ENCODE assay signal across 9 mouse cellular contexts in genomic region chr14:74853759-74854100, GRCm38 (mm10).
DNase-seq lines count a peak whose midpoint lies in the region; ATAC-seq lines count a peak whose summit lies in the region.
"Had no signal": no experiment of that assay in that cellular context is flagged by ENCODE, and none has a peak within 500 bp of the region (broad histone marks: within the 10 kb centered on the region; RNA-seq: fewer than 3 reads in every experiment).

No protein-coding gene starts in this region.

- H3K4me2 ChIP-seq in hindbrain, embryonic 13.5 days: no peak overlapping the region
- H3K4me2 ChIP-seq in hindbrain, embryonic 11.5 days (replicated peaks; ENCODE audit: low read depth, low read length): no peak overlapping the region
- H3K4me2 ChIP-seq in neural tube, embryonic 13.5 days: no peak overlapping the region
- H3K4me2 ChIP-seq in intestine, embryonic 15.5 days (replicated peaks): 0 out of 2 replicates have a peak overlapping the region, but pooled peaks have one; percentile 3

- no peak for ATAC-seq in hindbrain, embryonic 13.5 days (ENCODE audit: low FRiP score)
- ATAC-seq in hindbrain, embryonic 11.5 days (ENCODE audit: low FRiP score): no peak
- ATAC-seq in neural tube, embryonic 13.5 days (ENCODE audit: low read depth): no peak
- no peak for ATAC-seq in intestine, embryonic 15.5 days
- no peak for ATAC-seq in cerebellum, adult (ENCODE audit: insufficient number of reproducible peaks, low FRiP score, low TSS enrichment)

- WGBS in hindbrain, embryonic 13.5 days: 82% methylated on average over 4 of the region's 4 CpGs
- WGBS in hindbrain, embryonic 11.5 days: 84% methylated on average over 4 of the region's 4 CpGs
- WGBS in neural tube, embryonic 13.5 days: 64% methylated on average over 4 of the region's 4 CpGs
- 54% methylated on average over 4 of the region's 4 CpGs for WGBS in intestine, embryonic 15.5 days

- no peaks in the 10 kb centered on the region for H3K9me3 ChIP-seq in hindbrain, embryonic 13.5 days
- H3K9me3 ChIP-seq in hindbrain, embryonic 11.5 days (ENCODE audit: control insufficient read depth, low read length): no peaks in the 10 kb centered on the region
- no peaks in the 10 kb centered on the region for H3K9me3 ChIP-seq in neural tube, embryonic 13.5 days
- no peaks in the 10 kb centered on the region for H3K9me3 ChIP-seq in intestine, embryonic 15.5 days
- H3K9me3 ChIP-seq: limb, embryonic 15.5 days had no signal

- H3K9ac ChIP-seq in hindbrain, embryonic 13.5 days: no peak overlapping the region
- no peak overlapping the region for H3K9ac ChIP-seq in hindbrain, embryonic 11.5 days (ENCODE audit: low read depth, low read length)
- no peak overlapping the region for H3K9ac ChIP-seq in neural tube, embryonic 13.5 days
- no peak overlapping the region for H3K9ac ChIP-seq in intestine, embryonic 15.5 days
- H3K9ac ChIP-seq: limb, embryonic 15.5 days had no signal

- H3K27ac ChIP-seq in hindbrain, embryonic 13.5 days: peak overlapping the region; percentile 58
- no peak overlapping the region for H3K27ac ChIP-seq in hindbrain, embryonic 11.5 days (ENCODE audit: low read depth, low read length)
- H3K27ac ChIP-seq in neural tube, embryonic 13.5 days (replicated peaks): 0 out of 2 replicates have a peak overlapping the region, but pooled peaks have one; percentile 29
- peak overlapping the region; percentile 76; the same call in 1 of the 2 replicates for H3K27ac ChIP-seq in intestine, embryonic 15.5 days

- no peak overlapping the region for H3K4me3 ChIP-seq in hindbrain, embryonic 13.5 days
- no peak overlapping the region for H3K4me3 ChIP-seq in hindbrain, embryonic 11.5 days (ENCODE audit: low read depth, low read length)
- H3K4me3 ChIP-seq in neural tube, embryonic 13.5 days: no peak overlapping the region
- no peak overlapping the region for H3K4me3 ChIP-seq in intestine, embryonic 15.5 days (replicated peaks)
- H3K4me3 ChIP-seq: limb, embryonic 15.5 days had no signal

- no peaks in the 10 kb centered on the region for H3K27me3 ChIP-seq in hindbrain, embryonic 13.5 days
- H3K27me3 ChIP-seq in hindbrain, embryonic 11.5 days (ENCODE audit: control insufficient read depth, insufficient read depth, low read length): no peaks in the 10 kb centered on the region
- no peaks in the 10 kb centered on the region for H3K27me3 ChIP-seq in neural tube, embryonic 13.5 days
- H3K27me3 ChIP-seq in intestine, embryonic 15.5 days (replicated peaks): no peaks in the 10 kb centered on the region
- H3K27me3 ChIP-seq: limb, embryonic 15.5 days had no signal

- no peak for DNase-seq in hindbrain, embryonic 11.5 days (ENCODE audit: low spot score)
- no peak for DNase-seq in neural tube, embryonic 10.5 days (ENCODE audit: extremely low spot score, low spot score)
- no peak for DNase-seq in layer of hippocampus, adult 8-10 months (ENCODE audit: low spot score in 2 of 2)
- DNase-seq: thymus, adult 18-20 months had no signal

- H3K36me3 ChIP-seq in hindbrain, embryonic 13.5 days: peaks cover 5% of the 10 kb centered on the region
- H3K36me3 ChIP-seq in hindbrain, embryonic 11.5 days (ENCODE audit: control insufficient read depth, insufficient read depth, low read length): no peaks in the 10 kb centered on the region
- H3K36me3 ChIP-seq in neural tube, embryonic 13.5 days: peaks cover 8% of the 10 kb centered on the region
- H3K36me3 ChIP-seq in intestine, embryonic 15.5 days: 0 out of 2 replicates have a peak, but pooled peaks cover 3% of the 10 kb centered on the region

- H3K4me1 ChIP-seq in hindbrain, embryonic 13.5 days (replicated peaks): peaks cover 27% of the 10 kb centered on the region
- no peaks in the 10 kb centered on the region for H3K4me1 ChIP-seq in hindbrain, embryonic 11.5 days (replicated peaks; ENCODE audit: control insufficient read depth, insufficient read depth, low read length)
- H3K4me1 ChIP-seq in neural tube, embryonic 13.5 days (replicated peaks): peaks cover 31% of the 10 kb centered on the region
- peaks cover 12% of the 10 kb centered on the region for H3K4me1 ChIP-seq in intestine, embryonic 15.5 days (replicated peaks)
